Mouse (Mus musculus): ENCODE measurements at regions not wholly inside any gene's neighbourhood (a gene's known extent, or its start where the extent isn't known, plus 50 kb on each side); places are given as distances from the start of the nearest gene placed in this dataset.

DNA sequence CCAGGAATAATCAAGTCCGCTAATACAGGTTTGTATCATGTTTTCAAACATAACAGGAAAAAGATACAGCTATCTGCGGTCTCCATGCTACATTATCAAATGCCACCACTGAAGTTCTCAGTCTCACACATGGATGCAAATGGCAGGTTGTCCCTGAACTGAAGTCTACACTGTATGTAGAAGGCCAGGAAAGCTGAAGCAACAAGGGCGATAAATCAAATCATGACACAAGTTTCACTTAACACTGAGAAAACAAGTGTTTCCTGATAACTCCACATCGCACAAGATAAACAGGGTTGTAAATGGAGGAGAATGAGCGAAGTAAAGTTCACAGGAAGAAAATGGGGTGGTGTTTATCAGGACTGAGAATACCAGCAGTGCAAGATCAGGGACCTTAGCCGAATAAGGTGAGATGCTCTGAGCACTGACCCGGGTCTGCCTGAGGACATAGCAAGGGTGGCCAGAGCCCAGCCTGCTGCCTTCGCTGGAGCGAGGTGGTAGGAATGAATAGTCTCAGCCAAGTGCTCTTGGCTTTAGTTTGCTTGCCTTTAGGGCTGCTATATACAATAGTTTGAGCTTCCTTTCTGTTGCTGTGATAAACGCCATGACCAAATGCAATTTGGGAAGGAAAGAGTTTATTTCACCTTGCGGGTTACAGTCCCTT is 196.3 kb upstream of the Nfe2l3 start:
- Histone ChIP-seq H3K4me1 (ENCODE audit: insufficient read depth, low read depth, low read length) (no peaks in the 10 kb centered on the region), H3K27ac (ENCODE audit: low read length) (no peak overlapping the region), H3K9me3 (ENCODE audit: low read length) (no peaks in the 10 kb centered on the region), H3K27me3 (replicated peaks; ENCODE audit: insufficient read depth, low read length) (no peaks in the 10 kb centered on the region), H3K9ac (replicated peaks; ENCODE audit: low read depth) (no peak overlapping the region), H3K4me2 (replicated peaks; ENCODE audit: low read depth, low read length) (no peak overlapping the region), H3K36me3 (ENCODE audit: insufficient read depth, low read length) (no peaks in the 10 kb centered on the region), H3K4me3 (ENCODE audit: low read depth, low read length) (no peak overlapping the region)
- no peak for ATAC-seq
- 65% methylated on average over 11 of the region's 11 CpGs for WGBS
- DNase-seq (ENCODE audit: low spot score): no peak
- no peak for TF ChIP-seq EP300 (IDR thresholded peaks at IDR 0.05)
- TF ChIP-seq CTCF (IDR thresholded peaks at IDR 0.05): no peak

DNA sequence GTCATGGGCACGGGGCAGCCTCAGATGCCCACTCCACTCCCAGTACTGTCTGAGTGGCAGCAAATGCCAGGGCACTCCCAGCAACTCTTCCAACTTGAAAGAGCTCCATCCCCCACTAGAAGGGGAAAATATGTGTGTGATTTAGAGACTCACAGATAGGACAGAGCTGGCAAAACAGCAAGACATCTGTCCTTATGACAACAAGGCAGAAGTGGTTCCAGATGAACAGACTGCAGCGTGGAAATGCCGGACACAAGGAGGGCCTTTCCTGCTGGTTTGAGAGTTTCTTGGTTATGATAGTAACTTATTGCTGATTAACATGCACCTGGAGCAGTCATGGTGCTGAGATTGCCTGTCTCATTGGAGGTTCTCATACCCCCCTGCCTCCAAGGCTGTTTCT is 192.4 kb upstream of the Nfe2l3 start:
- no peak overlapping the region for H3K4me2 ChIP-seq (replicated peaks; ENCODE audit: low read depth, low read length)
- DNase-seq (ENCODE audit: low spot score) (peak; percentile 9), ATAC-seq (no peak)

GRCm38 (mm10) chr6:51250233-51250632 is 182.2 kb upstream of the Nfe2l3 start:
- Histone ChIP-seq H3K4me2 (replicated peaks; ENCODE audit: low read depth, low read length) (no peak overlapping the region), H3K27me3 (replicated peaks; ENCODE audit: insufficient read depth, low read length) (no peaks in the 10 kb centered on the region), H3K9me3 (ENCODE audit: low read length) (no peaks in the 10 kb centered on the region), H3K9ac (replicated peaks; ENCODE audit: low read depth) (no peak overlapping the region), H3K27ac (ENCODE audit: low read length) (no peak overlapping the region), H3K36me3 (ENCODE audit: insufficient read depth, low read length) (no peaks in the 10 kb centered on the region), H3K4me1 (ENCODE audit: insufficient read depth, low read depth, low read length) (no peaks in the 10 kb centered on the region), H3K4me3 (ENCODE audit: low read depth, low read length) (no peak overlapping the region)
- ATAC-seq: no peak
- no peak for TF ChIP-seq CTCF (IDR thresholded peaks at IDR 0.05)
- TF ChIP-seq EP300 (IDR thresholded peaks at IDR 0.05): no peak
- DNase-seq (ENCODE audit: low spot score): no peak

More for the DNA sequence above, 192.4 kb upstream of the Nfe2l3 start:
- Histone ChIP-seq H3K27ac (ENCODE audit: low read length) (no peak overlapping the region), H3K4me3 (ENCODE audit: low read depth, low read length) (no peak overlapping the region), H3K36me3 (ENCODE audit: insufficient read depth, low read length) (no peaks in the 10 kb centered on the region), H3K4me1 (ENCODE audit: insufficient read depth, low read depth, low read length) (no peaks in the 10 kb centered on the region), H3K27me3 (replicated peaks; ENCODE audit: insufficient read depth, low read length) (no peaks in the 10 kb centered on the region), H3K9ac (replicated peaks; ENCODE audit: low read depth) (no peak overlapping the region), H3K9me3 (ENCODE audit: low read length) (no peaks in the 10 kb centered on the region)
- WGBS: 69% methylated on average over 3 of the region's 3 CpGs
- no peak for TF ChIP-seq EP300 (IDR thresholded peaks at IDR 0.05)
- TF ChIP-seq CTCF (IDR thresholded peaks at IDR 0.05): no peak

DNA sequence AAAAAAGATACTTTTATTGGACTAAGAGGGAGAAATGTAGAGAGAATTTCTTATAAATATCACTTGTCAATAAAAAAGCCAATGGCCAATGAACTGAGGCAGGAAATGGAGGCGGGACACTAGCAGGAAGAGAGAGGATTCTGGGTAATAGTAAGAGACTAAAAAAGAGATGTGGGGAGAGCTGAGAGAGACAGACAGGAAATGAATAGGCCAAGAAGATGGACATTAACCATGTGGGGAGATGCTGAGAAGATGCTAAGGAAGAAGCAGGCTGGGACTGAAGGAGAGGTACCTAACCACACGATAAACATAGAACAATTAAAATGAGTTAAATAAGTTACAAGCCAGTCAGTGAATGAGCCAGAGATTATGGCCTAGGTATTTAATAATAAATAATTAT is 181.0 kb upstream of the Nfe2l3 start:
- ATAC-seq: no peak
- no peak for DNase-seq (ENCODE audit: low spot score)
- Histone ChIP-seq H3K9ac (replicated peaks; ENCODE audit: low read depth) (no peak overlapping the region), H3K27me3 (replicated peaks; ENCODE audit: insufficient read depth, low read length) (no peaks in the 10 kb centered on the region), H3K4me3 (ENCODE audit: low read depth, low read length) (no peak overlapping the region), H3K36me3 (ENCODE audit: insufficient read depth, low read length) (no peaks in the 10 kb centered on the region), H3K9me3 (ENCODE audit: low read length) (no peaks in the 10 kb centered on the region), H3K4me1 (ENCODE audit: insufficient read depth, low read depth, low read length) (no peaks in the 10 kb centered on the region), H3K27ac (ENCODE audit: low read length) (no peak overlapping the region), H3K4me2 (replicated peaks; ENCODE audit: low read depth, low read length) (no peak overlapping the region)
- TF ChIP-seq CTCF (IDR thresholded peaks at IDR 0.05): no peak
- TF ChIP-seq EP300 (IDR thresholded peaks at IDR 0.05): no peak
- WGBS: 91% methylated on average over 2 of the region's 2 CpGs

GRCm38 (mm10) chr6:51252721-51253120 is 179.7 kb upstream of the Nfe2l3 start:
- Histone ChIP-seq H3K4me1 (ENCODE audit: insufficient read depth, low read depth, low read length) (no peaks in the 10 kb centered on the region), H3K9me3 (ENCODE audit: low read length) (no peaks in the 10 kb centered on the region), H3K27ac (ENCODE audit: low read length) (no peak overlapping the region), H3K27me3 (replicated peaks; ENCODE audit: insufficient read depth, low read length) (no peaks in the 10 kb centered on the region), H3K4me2 (replicated peaks; ENCODE audit: low read depth, low read length) (no peak overlapping the region), H3K9ac (replicated peaks; ENCODE audit: low read depth) (no peak overlapping the region), H3K36me3 (ENCODE audit: insufficient read depth, low read length) (no peaks in the 10 kb centered on the region), H3K4me3 (ENCODE audit: low read depth, low read length) (no peak overlapping the region)
- no peak for TF ChIP-seq CTCF (IDR thresholded peaks at IDR 0.05)
- no peak for TF ChIP-seq EP300 (IDR thresholded peaks at IDR 0.05)
- DNase-seq (ENCODE audit: low spot score): no peak
- no peak for ATAC-seq
- 85% methylated on average over 3 of the region's 3 CpGs for WGBS

DNA sequence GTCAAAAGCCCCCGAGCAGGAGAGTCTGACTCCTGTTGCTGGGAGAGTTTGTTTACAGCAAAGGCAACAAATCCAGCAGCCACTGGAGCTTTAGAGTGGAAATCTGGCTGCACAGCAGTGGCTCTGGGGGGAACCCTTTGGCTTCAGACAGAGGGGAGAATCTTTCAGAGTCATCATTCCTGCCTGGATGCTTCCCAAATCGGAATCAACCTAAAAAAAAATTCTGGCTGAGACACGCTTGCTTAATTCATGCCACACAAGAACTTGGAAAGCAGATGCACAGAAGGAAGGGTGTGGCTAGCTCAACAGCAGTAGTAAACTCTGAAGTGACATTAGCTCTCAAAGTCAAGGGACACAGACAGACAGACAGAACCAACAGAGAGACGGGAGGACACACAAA is 175.8 kb upstream of the Nfe2l3 start:
- no peak for TF ChIP-seq EP300 (IDR thresholded peaks at IDR 0.05)
- no peak for TF ChIP-seq CTCF (IDR thresholded peaks at IDR 0.05)
- ATAC-seq: no peak
- no peaks in the 10 kb centered on the region for H3K4me1 ChIP-seq (ENCODE audit: insufficient read depth, low read depth, low read length)
- H3K27ac ChIP-seq (ENCODE audit: low read length): no peak overlapping the region
- H3K4me2 ChIP-seq (replicated peaks; ENCODE audit: low read depth, low read length): no peak overlapping the region
- H3K9me3 ChIP-seq (ENCODE audit: low read length): no peaks in the 10 kb centered on the region
- H3K4me3 ChIP-seq (ENCODE audit: low read depth, low read length): no peak overlapping the region
- peak; percentile 26 for DNase-seq (ENCODE audit: low spot score)
- H3K27me3 ChIP-seq (replicated peaks; ENCODE audit: insufficient read depth, low read length): no peaks in the 10 kb centered on the region
- 46% methylated on average over 4 of the region's 4 CpGs for WGBS
- no peaks in the 10 kb centered on the region for H3K36me3 ChIP-seq (ENCODE audit: insufficient read depth, low read length)
- no peak overlapping the region for H3K9ac ChIP-seq (replicated peaks; ENCODE audit: low read depth)

GRCm38 (mm10) chr6:51257524-51257923 is 174.9 kb upstream of the Nfe2l3 start:
- 73% methylated on average over 6 of the region's 6 CpGs for WGBS
- ATAC-seq: no peak
- no peak for DNase-seq (ENCODE audit: low spot score)
- TF ChIP-seq CTCF (IDR thresholded peaks at IDR 0.05) (no peak), EP300 (IDR thresholded peaks at IDR 0.05) (no peak)
- Histone ChIP-seq H3K9me3 (ENCODE audit: low read length) (no peaks in the 10 kb centered on the region), H3K9ac (replicated peaks; ENCODE audit: low read depth) (no peak overlapping the region), H3K4me2 (replicated peaks; ENCODE audit: low read depth, low read length) (no peak overlapping the region), H3K27me3 (replicated peaks; ENCODE audit: insufficient read depth, low read length) (no peaks in the 10 kb centered on the region), H3K4me3 (ENCODE audit: low read depth, low read length) (no peak overlapping the region), H3K36me3 (ENCODE audit: insufficient read depth, low read length) (no peaks in the 10 kb centered on the region), H3K4me1 (ENCODE audit: insufficient read depth, low read depth, low read length) (no peaks in the 10 kb centered on the region), H3K27ac (ENCODE audit: low read length) (no peak overlapping the region)

All from lung, postnatal 0 days (tissue).